Mouse (Mus musculus): Measurements from ENCODE around the gene Slc17a5.
"Not testable (repeated sequence)": the region's sequence is repeated elsewhere in the genome, so short reads cannot be mapped to it uniquely, and the experiment has no call there.

Slc17a5 gene

DNA sequence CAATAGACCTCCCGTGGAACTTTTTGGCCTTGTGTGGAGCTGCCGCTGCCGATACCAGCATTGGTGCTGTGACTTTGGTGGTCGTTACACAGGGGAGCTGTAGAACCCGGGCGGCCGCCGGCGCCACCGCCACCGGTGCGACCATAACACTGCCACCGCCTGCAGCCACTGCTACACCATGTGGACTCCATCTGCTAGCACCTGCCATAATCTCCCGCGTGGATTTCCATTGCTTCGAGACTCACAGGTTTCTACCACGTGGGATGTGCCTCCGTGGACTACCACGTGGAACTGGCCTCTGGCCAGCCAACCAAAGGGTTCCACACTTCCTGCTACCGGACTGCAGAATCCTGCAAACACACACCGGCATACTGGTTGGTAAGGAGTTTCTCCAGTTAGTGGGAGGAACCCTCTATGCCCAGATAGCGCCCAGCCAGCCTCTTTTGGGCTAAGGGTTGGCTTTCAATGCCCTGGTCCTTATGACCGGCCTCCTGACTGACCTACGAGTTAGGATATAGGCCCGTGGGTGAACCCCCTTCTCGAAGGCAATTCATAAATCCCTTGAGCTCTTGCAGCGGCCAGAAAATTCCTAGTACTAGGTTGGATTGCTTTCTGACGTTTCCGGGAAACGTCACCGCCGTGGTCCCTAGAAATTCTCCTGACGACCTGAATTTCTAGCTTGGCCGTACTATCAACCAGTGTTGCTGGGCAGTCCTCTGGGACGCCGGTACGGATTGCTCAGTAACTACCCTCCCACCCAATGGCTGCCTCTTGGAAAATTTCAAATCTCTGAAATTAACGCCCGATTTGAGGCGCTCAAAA lies 66.8 kb downstream of the Slc17a5 start:
- DNase-seq (ENCODE audit: extremely low spot score, low read depth, low spot score): no peak

GRCm38 (mm10) chr9:78520127-78520779 lies 67.6 kb downstream of the Slc17a5 start:
- peak; percentile 97 for DNase-seq (ENCODE audit: extremely low spot score, low read depth, low spot score)

DNA sequence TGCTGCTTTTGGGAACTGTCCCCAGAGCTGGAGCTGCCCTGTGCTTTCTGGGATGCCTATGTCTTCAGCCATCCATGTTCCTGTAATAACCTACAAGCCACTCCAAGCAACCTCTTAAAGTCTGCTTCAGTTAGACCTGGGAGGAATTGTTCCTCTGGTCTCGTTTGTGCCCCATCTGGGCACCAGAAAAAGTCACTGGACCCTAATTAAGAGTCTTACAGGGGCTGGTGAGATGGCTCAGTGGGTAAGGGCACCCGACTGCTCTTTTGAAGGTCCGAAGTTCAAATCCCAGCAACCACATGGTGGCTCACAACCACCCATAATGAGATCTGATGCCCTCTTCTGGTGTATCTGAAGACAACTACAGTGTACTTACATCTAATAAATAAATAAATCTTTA lies 70.6 kb downstream of the Slc17a5 start:
- not testable (repeated sequence) for DNase-seq (ENCODE audit: extremely low spot score, low read depth, low spot score)

- no peak for DNase-seq (ENCODE audit: extremely low spot score, low read depth, low spot score)
Measured at GRCm38 (mm10) chr9:78516125-78516524, 71.7 kb downstream of the Slc17a5 start.

GRCm38 (mm10) chr9:78514681-78515080 lies 73.2 kb downstream of the Slc17a5 start:
- DNase-seq (ENCODE audit: extremely low spot score, low read depth, low spot score): no peak

- DNase-seq (ENCODE audit: extremely low spot score, low read depth, low spot score): no peak
Measured at GRCm38 (mm10) chr9:78513776-78514500, 73.9 kb downstream of the Slc17a5 start.

DNA sequence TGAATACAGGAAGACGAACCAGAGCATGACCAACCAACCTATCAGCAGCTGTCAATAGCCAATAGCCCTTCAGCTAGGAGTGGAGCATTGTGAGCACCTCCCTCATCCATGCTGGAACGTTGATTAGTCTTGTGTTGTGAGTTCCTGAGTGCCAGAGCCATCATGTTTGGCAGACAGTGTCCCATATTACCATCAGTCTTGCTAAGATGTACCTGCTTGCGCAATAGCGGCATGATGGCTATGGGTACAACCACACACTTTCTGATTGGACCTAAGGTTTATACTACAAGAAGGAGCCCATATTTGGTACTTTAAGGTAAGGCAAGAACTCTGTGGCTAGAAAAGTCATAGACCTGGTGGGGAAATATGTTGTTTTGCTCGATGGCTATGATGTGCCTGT lies 76.1 kb downstream of the Slc17a5 start:
- DNase-seq (ENCODE audit: extremely low spot score, low read depth, low spot score): no peak

DNA sequence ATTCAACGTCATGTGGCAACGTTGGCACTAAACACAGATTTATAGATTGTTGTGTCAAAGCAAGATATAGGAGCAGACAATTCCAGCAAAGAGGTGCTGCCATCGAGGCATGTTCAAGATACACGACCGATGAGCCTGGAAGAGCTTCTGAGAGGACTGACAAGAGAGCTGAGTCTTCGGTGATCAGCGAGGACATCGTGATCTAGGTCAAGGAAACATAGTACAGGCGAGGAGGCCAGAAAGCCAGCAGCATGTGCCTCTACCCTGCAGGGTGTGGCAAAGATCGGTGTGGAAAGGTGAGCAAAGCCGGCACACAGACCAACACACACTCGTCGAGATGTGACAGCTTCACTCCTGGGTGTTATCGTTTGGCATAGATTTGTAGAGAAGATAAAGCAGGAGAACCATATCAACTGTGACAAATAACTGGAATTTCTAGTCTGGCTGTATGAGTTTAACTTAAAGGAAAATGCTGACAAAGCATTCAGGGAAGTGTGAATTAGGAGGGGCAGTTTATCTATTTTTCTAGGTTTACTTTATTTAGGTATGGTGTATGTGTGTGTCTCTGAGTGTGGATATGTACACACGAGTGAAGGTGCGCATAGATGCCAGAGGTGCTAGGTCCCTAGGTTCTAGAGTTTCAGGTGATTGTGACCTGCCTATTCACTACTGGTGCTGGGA lies 79.6 kb downstream of the Slc17a5 start:
- DNase-seq (ENCODE audit: extremely low spot score, low read depth, low spot score): no peak

DNA sequence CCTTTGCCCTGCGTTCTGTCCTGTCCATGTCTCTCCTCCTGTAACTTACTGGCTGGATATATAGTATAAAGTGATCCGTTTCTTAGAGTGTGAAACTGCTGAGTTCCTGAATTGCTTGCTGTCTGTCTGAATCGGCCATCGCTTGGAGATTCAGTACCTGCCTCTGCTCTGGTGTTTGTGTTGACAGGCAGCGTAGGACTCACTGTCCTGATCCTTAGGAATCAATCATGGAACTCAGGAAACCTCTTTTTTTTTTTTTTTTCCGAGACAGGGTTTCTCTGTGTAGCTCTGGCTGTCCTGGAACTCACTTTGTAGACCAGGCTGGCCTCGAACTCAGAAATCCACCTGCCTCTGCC lies 81.1 kb downstream of the Slc17a5 start:
- no peak for DNase-seq (ENCODE audit: extremely low spot score, low read depth, low spot score)

DNA sequence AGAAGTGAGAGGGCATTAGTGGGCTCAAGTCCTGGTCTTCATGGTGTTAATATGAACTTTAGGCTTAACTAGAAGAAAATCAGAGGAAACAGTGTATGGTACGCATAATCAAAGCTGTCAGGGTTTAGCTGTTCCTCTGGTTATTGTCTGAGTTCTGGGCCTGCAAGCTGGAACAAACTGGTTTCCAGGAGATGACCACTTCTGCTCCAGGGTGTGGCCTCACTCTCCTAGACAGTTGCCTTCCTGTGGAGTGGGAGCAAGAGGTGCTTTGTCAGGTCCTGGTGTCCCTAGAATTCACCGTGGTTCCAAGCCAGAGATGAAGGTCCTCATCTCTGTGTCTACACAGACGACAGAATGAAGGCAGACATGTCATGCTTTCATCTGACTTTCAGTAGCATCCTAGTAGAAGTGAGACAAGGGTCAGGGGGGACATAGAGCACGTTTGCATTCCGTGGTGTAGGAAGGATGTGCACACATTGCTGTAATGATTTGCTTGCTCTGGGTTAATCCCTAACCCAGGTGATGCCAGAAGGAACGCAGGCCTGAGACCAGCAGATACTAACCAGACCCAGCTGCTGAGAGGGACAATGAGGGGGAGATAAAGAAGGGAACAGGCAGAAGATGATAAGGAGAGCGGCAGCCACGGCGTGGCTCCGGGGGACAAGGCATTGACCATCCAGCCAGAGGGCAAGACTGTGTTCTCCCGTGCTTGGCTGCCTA lies 81.7 kb downstream of the Slc17a5 start:
- no peak for DNase-seq (ENCODE audit: extremely low spot score, low read depth, low spot score)

DNA sequence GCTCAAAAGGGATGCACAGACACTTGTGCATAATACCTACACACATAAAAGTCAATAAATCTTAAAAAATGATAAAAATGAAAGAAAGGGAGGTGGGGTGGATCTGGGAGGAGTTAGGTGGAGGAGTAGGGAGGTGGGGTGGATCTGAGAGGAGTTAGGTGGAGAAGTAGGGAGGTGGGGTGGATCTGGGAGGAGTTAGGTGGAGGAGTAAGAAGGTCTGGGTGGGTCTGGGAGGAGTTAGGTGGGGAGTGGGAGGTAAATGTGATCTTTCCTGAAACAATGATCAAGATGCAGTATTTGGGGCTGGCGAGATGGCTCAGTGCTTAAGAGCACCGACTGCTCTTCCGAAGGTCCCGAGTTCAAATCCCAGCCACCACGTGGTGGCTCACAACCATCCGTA lies 82.6 kb downstream of the Slc17a5 start:
- no peak for DNase-seq (ENCODE audit: extremely low spot score, low read depth, low spot score)

DNA sequence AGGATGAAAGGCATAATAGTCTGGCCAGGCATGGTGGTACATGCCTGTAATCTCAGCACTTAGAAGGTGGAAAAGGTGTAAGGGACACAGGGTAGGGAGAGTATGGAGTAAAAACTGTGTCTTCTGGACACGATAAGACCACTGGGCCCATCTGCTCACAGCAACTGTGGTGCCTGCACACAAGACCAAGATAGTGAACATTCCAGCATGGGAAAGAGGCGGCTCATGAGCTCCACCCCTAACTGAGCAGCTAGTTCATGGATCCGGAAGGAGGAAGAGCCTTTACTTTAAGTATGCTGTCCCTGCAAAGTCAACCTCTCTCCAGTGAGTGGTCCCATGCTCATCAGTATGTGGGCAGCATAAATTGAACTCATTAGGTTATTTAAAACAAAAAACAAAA lies 83.2 kb downstream of the Slc17a5 start:
- no peak for DNase-seq (ENCODE audit: extremely low spot score, low read depth, low spot score)

GRCm38 (mm10) chr9:78504133-78504532 lies 83.7 kb downstream of the Slc17a5 start:
- DNase-seq (ENCODE audit: extremely low spot score, low read depth, low spot score): no peak

DNA sequence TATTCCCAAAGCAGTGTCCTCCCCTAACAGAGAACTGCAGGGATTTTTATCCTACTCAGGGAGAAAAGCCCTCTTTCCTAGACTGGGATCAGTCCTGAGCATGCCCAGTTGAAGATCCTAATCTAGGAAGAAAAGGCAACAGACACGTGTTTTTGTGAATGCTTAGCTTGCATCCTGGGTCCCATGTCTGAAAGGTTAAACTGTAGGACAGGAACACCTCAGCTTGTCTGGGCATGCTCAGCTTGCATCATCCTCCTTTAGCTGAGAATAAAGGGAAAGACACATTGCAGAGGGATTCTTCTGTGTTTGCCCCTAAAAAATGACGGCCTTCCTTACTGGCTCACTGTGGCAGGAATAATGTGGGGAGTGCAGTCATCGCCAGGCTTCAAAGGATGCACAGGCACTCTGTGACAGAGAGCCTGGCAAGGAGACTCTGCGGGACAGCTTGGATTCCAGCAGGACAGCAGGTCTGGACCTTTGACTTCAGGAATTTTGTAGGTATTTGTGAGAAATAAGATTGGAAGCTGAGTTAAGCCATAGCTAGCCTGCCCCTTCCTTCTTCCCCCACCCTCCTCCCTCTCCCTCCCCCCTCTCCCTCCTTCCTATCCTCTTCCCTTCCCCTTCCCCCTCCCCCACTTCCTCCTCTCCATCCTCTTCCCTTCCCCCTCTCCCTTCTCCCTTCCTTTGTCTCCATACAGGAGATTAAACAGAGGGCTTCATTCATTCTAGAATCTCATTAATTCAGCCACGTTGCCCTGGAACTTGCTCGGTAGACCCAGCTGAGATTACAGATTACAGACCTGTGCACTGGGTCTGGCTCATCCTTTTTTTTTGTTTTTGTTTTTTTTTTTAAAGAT lies 84.4 kb downstream of the Slc17a5 start:
- DNase-seq (ENCODE audit: extremely low spot score, low read depth, low spot score): no peak

DNA sequence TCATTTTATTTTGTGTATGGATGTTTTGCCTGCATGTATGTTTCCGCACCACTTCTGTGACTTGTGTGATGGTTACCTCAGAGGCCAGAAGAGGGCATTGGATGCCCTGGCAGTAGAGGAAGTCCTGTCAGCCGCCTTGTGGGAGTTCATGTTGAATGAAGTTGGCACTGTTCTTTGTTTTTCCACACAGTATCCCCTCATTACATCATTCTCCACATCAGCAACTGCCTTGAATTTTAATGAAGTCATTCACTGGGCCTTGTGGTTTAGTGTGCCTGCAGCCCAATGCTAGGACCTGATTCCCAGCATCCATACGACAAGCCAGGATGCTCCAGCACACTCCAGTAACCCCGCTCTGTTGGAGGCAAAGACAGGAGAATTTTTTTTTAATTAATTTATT lies 86.6 kb downstream of the Slc17a5 start:
- no peak for DNase-seq (ENCODE audit: extremely low spot score, low read depth, low spot score)

- DNase-seq (ENCODE audit: extremely low spot score, low read depth, low spot score): no peak
Measured at GRCm38 (mm10) chr9:78500386-78500785, 87.5 kb downstream of the Slc17a5 start.

DNA sequence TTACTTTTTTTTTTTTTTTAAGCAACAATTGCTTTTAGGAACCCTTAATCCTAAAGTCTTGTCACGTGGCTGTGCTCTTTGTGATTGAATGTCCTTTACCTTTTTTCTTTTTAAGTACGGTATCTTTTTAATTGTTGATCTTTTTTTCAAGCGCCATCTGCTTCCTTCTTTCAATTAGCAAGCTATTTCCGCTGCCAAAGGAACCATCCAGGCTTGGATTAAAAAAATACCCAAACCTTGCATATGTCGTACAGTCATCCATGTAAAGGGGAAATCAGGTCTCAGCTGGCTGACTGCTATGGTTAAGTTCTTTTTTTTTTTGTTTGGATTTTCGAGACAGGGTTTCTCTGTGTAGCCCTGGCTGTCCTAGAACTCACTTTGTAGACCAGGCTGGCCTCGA lies 94.7 kb downstream of the Slc17a5 start:
- no peak for DNase-seq (ENCODE audit: extremely low spot score, low read depth, low spot score)

DNA sequence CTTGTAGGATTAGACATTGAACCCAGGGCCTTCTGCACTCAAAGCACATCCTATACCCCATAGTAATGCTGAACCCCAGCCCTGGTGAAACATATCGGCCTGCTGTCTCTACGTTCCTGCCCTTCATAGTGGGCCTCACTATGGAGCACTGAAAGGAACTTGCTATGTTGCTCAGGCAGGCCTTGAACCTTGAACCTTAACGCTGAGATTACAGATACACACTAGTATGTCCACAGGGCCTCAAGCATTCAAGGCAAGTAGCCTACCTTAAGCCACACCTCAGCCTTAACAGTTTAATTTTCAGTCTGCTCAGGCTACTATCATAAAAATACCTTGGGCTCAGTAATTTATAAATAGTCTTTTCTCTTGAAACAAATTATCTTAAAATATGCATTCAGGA lies 95.6 kb downstream of the Slc17a5 start:
- no peak for DNase-seq (ENCODE audit: extremely low spot score, low read depth, low spot score)

DNA sequence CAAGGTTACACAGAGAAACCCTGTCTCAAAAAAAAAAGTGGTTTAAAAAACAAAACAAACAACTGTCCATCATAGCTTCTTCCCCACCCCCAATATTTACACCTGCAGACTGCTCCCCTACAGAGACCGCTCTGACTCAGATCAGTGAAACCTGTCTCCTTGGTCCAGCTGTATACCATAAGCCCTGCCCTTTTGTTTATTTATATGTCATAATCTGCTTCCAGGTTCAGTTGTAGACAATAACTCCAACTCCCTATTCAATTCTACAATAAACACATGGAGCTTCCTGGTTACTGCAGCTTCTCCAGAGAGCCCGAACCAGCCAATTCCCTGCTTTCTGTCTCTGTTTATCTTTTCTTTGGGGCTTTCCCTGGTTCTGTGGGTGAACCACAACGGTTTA lies 96.7 kb downstream of the Slc17a5 start:
- no peak for DNase-seq (ENCODE audit: extremely low spot score, low read depth, low spot score)

- no peak for DNase-seq (ENCODE audit: extremely low spot score, low read depth, low spot score)
Measured at GRCm38 (mm10) chr9:78488890-78489420, 98.9 kb downstream of the Slc17a5 start, which contains the start of gene Eef1a1. Gene Eef1a1 (minus strand): TSS chr9:78489151.

Measured in hindlimb bud, embryonic 11.5 days (tissue).